Mouse (Mus musculus) cerebellum, adult 9-11 months (tissue): ENCODE results near the gene Znrf3.
A peak's percentile ranks its signal among the peaks of the same experiment; 100 is the strongest.

ENCODE experiments used
- DNase-seq: peaks from one replicate; pipeline ENCODE4 v3.0.0; 2022

Gene Znrf3

DNA sequence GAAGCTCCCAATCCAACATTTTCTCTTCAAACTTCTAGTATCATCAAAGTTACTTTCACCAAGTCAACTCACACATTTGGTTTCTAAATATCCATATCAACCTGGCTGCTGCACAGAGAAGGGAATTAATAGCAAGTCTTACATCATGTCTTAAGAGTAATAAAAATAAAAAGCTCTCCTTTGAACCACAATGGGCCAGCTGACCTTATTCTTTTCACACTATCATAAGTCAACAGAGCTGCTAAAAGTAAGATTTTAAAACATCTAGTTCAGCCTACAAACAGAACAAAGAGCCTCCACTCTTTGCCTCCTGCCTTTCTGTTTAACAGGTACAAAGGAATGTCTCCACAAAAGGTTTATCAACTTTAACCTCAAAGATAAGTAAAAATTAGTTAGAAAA, 7.7 kb downstream of the Znrf3 start:
- DNase-seq = no peak

DNA sequence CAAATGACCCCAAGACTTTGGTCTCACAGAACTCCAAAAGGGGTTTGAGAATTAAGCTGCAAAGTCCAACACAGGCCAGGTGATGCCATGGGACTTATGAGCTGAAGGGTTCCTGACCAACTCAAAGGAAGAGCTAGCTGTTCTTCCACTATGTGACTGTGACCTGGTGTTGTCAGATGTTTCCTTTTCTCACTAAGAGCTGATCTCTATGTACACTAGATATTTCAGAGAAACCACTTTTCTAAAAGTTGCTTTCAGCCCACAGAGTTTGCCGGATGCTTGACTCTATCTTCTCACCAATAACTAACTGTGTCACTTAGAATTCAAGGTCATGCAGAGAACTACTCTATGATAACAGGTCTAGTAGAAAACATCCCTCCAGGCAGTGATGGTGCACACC, 9.2 kb downstream of the Znrf3 start:
- peak; percentile 1 for DNase-seq

DNA sequence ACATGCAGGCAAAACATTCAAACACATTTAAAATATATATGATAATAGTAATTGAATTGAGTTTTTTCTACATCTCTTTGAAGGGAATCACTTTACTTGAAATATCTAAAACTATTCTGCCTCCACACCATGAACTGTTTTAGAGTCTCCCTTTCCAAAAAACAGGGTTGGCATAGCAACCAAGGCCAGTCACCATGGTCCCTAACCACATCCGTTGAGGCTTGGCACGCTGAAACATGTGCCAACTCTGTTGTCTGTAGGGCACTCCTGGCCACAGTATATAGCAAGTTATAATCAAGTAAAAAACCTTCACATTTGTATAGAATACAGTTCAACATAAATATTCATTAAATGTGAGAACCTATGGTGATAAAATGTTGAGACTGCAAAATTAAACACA, 12.3 kb downstream of the Znrf3 start:
- DNase-seq = no peak

DNA sequence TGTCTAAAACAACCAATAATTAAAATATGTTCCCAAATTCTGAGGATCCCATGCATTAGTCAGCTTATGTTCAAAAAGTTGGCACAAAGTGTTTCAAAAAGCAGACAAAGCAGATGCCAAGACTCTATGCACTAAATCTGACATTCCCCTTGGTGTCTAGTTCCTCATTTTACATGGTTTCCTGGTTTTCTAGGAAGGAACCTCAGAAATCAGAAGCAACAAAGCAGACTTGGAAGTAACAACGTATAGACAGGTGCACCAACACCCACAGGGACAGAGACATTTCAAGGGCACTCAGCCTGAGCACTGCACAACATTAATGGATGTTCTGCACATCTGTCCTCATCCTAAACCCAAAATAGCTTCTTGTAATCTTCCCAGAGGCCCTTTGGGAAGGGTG, 13.8 kb downstream of the Znrf3 start:
- no peak for DNase-seq

DNA sequence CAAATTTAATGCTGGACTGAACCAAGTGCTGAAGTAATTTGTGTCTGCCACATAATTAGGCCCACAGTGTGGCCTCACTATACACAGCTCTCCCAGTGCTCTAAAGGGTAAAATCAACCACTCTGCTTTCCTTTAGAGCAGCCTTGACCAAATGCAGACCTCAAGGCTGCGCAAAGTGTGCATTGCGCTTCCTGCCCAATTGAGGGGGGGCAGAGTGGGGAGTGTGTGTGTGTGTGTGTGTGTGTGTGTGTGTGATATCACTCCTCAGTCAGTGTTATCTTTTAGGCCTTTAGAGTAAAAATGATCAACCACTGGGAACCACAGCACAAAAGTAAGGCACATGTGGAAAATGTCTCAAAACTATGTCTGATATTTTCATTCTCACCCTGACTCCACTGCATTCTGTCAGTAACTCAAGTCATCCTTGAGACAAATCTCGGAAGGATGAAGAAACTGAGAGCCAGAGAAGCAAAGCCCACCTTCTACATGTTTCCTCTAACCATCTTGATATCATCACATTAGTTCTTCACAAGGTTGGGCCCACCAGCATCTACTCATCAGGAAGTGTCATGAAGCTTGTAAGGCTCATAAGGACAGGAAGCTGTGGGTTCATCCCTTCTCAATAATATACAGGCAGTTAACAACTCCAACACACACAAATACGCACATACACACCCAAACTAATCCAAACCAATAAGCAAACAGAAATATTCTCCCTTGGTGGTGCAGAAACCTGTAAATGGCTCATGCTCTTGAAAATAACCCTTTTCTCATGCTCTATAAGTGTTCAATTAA, 15.1 kb downstream of the Znrf3 start:
- no peak for DNase-seq

DNA sequence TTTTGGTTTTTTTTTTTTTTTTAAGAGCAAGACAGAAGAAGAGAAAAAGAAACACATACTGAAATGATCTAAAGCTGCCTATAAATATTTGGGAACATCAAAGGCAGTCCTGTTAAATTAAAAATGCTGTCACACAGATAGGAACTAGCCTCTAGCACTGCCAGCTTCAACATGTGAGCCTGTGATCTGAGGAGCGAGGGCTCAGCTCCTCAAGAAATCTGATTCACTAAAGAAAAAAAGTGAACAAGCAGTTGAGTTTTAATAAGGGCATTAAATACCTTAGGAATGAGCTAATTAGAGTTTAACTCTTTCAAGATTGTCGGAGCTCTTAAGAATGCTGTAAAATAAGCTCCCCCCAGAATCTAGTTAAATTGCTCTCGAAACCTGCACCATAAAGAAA, 17.4 kb downstream of the Znrf3 start:
- no peak for DNase-seq

DNA sequence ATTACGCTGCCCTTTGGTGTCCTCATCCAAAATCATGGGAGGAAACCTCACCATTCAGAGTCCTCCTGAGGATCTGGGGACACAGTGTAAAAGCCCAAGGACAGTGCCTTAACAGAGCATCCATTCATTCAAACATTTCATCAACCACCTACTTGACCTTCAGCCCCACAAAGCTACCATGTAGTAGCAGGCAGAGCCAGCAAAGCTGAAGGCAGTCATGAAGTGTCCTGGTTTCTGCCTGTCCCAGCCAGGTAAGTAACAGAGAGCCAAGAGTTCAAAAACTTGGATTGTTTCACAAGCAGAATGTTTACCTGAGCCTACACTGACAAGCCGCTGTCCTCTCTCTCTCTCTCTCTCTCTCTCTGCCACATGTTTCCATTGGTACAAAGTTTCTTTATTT, 18.3 kb downstream of the Znrf3 start:
- no peak for DNase-seq

DNA sequence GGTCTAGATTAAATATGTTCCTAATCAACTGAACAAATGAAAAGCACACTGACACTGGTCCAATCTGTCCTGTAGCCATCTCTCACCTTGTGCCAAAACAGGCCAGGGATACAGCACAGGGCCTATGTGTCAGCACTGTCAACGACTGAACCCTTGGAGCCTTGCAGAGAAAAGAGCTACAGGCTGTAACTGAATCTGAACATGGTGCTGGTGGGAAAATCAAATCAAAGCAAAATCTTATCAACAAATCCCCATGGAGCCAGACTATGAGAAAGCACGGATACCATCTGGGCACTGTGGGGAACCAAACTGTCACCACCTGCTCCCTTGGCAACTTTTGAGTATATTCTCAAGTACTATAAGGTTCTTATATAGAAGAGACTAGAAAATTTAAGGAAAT, 19.5 kb downstream of the Znrf3 start:
- peak; percentile 88 for DNase-seq

DNA sequence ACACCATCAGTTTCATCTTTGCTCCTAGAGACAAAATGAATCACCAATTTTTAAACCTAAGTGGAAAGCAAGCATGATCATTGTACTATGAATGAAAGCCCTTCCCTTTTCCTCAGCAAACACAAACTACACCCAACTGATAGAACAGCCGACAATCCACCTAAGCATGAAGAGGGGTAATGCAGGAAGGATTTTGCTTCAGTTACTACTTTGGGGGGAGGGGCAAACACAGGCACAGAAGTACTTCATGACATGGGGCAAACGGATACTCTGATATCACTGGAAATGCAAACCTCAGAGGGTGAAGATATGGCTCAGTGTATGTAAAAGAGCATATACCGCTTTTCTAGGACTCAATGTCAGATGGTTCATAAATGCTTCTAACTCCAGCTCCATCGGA, 20.5 kb downstream of the Znrf3 start:
- DNase-seq = no peak

DNA sequence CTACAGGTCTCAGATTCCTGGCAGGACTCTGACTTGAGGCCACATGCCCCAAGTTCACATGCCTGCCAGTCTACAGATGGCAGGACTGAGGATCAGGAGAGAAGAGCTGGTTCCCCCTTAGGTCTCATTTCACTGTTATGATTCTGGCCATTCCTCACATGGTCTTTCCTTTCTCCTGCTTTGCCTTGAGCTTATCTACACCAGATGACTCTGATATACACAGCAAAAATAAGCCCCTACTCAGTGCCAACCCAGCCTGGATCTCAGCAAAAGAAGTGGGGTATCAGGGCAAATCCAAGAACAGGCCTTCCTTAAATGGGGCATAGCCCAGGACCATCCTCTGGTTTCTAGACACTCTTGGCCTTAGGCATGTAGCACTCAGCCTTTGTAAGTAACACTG, 21.6 kb downstream of the Znrf3 start:
- peak; percentile 27 for DNase-seq

DNA sequence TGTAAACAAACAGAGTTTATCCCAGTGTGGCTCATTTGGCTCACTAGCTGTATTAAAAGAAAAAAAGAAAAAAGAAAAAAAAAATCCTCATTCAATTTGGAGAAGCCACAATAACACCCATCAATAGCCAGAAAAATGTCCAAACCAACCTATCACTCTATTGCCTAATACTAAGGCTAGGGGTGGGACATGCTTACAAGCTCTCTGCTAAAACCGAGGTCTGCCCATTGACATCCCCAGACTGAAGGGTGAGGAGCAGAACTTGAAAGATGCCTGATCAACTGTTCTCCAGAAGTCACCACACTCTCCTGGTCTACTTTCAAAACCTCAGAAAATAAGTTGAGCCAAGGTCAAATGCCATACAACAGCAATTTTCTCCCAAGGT, 22.4 kb downstream of the Znrf3 start:
- no peak for DNase-seq

DNA sequence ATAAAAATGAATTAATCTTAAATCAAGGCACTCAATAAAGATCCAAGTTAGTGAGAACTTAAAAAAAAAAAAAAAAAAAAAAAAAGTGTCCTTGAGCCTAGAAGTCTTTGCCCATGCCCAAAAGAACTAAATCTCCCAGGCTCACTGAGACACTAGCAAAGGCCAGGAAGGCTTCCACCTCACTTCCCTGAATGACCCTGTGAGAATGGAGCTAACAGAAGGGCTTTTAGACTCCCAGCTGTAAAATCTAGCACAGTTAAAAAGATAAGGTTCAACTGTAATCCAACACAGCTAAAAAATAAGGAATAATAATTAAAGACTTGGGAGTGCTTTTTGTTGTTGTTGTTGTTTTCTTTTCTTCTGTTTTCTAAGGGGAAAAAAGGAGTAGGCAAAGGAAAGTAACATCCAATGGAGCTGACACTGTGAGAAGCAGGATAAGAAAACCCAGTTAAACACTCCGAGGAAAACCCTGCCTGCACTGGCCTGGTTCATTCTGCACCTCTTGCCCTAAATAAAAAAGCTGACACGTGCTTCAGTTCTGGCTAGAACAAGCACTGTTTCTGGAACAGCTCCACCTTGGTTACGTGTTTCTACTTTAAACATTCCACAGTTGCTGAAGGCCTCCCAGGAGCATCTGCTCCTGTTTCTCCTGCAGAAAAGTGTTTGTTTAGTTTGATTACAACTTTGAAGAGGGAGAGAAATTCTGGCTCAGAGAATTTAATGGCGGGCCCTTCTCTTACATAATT, 23.0 kb downstream of the Znrf3 start:
- DNase-seq = peak; percentile 76

DNA sequence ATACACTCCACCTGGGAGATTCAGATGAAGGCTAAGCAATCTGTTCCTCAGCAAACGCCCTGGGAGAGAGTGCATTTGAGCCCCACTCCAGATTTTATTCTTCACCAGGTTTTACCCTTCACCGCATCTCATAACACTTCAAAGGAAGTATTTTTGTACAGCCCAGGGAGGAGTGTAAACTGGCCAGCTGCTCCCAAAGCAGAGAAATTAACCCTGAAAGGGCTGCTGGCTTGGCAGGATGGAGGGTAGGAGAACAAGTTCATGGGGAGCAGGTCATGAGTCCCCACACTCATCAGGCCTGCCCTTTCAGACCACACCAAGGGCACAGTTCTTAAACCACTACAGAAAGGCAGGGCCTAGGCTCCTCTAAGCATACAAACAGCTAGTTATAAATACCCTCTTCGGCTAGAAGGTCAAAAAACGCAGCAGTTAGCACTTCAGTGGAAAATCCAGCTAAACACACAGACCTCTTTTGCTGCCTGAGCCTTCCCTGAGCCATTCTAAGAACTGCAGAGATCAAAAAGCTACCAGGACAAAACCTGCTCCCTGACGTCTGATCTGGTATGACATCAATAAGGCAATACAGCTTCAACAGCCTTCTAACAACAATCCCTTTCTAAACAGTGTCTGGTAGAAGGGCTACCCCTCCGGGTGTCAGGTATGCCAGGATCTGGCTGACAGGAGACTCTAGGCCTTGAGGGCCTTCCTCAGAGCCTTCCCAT, 28.9 kb downstream of the Znrf3 start:
- DNase-seq = no peak

DNA sequence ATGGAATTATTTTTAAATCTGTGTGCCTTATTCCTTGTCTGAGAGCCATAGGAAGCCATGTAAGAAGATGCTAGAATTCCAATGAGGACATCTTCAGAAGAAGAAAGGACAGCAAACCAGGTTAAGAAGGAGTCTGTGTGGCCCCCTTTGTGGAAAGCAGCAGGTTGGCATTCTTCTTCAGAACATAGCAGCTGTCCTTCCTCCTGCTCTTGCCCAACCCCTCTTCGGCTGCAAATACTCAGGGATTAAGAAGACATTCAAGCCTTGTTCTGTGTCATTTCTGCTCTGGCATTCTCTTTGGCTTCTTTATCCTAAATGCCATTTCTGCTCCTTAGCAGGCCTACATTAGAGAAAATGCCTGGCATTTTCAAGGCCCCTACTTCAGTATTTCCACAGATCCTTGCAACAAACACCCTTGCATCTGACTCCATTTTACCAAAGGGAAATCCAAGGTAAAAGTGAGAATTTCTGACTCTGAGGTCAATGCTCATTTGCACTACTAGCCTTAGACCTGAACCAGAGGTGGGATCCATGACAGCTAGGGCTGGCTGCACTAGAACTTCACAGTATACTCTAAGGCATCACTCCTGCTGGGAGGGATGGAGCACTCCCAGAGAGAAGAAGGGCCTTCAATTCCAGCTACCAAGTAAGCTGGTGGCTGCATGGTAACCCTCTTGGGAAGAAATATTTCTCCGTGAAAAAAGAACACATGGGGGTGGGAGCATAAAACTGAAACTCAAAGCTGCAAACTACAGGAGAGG, 29.6 kb downstream of the Znrf3 start:
- DNase-seq = no peak

DNA sequence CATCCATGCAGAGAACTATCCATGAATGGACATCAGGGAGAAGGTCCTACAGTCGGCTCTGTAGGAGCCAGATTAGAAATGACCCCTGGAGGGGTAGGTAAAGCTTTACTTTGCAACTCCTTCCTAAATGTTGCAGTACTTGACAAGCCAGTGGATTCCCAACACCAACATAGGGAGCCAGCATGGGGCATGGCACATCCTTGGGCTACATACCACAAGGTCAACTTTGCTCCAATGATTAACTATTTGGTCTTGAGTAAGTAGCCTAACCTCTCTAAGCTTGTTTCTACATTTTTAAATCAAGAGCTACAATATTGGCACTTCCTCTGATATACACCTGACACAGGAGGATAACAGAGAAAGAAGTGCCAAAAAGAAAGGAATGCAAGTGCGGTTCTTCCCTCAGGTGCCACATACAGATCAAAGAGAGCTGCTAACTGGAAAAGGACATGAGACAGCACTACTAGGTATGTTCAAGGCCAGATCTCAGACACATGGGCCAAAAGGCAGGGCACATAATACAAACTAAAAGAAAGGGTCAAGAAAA, 31.9 kb downstream of the Znrf3 start:
- DNase-seq = no peak

DNA sequence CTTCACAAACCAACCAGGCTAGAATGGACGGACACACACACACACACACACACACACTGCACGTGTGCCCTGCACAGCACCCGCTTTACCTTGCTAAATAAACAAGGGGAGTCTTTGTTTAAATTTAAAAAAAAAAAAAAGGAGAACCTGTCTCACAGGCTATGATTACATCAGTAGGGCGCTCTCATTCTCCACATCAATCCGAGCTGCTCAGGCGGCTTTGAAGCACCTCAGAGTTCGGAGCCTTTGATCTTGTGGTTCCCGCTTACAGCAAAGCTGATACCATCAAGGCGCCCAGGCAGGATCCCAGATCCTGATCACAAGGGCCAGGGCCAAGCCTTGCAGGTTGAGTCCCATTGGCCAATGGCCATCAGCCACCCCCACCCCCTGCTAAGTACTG, 33.1 kb downstream of the Znrf3 start:
- no peak for DNase-seq

DNA sequence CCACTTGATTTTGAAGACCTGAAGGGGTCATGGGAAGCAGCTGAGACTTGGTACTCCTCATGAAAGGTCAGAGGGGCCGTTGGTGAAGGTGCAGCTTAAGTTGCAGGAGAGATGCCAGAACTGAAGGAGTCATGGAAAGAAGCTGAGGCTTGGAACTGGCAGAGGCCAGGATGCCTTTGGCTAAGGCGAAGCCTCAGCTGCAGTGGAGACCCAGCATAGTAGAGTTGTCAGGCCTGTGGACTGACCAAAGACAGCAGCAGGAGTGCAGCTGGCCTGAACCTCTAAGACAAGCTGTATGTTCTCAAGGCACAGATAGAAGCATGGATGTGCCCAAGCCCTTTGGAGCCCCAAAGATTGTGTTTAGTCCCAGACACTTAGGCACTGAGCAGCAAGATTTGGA, 40.5 kb downstream of the Znrf3 start:
- no peak for DNase-seq

DNA sequence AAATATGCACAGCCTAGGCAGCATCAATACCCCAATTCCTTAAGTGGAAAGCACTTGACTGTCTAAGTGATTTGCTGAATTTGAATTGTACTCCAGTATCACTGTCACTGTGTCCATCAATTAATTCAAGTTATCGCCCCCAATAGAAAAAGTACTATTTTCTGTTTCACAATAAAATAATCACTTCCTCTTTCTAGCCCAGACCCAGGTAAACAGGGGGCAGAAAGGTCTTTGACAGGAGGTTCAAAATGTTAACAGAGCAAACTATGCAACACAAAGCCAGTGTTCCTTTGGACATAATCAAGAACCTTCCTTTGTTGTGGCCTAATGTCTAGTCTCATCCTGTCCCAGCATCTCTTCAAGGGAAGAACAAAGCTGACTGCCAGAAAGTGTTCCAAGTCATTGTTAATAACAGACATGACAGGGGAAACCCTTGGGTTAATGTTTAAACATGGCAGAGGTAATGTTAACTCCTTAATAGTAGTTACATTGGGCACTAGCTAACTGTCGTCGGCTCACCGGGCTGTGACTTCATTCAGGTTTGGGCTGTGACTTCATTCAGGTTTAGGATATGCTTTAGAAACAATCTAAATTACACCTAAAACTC, 42.4 kb downstream of the Znrf3 start:
- no peak for DNase-seq

DNA sequence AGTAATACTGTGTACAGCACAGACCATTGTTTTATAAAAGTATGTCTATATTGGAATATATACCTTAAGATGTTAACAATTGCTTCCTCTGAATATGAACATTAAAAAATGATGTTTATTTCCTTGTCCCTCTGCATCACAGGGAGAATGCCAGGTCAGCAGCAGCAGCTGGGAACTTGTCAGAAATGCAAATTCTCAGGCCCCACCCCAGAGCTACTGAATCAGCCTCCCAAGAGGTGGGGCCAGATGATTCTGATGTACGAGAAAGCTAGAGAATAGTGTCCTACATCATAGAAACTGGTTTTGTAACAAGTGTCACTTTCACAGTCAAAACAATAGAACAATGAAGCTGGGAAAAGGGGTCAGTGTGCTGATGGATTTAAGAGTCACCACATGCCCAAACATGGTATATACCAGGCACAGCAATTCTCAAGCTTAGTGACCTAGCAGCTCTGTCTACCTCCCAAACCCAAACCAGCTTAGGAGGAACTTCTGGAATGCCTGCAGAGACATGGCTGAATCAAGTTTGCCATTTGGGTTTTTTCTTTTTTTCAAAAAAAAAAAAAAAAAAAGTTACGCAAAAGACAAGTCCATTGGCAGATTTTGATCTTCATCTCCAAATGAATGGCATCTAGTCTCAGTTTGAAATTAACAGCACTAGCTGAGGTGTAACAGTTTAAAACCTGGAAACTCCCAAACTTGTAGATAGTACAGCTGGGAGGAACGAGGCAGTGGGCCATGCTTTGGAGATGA, 46.2 kb downstream of the Znrf3 start:
- DNase-seq = no peak

DNA sequence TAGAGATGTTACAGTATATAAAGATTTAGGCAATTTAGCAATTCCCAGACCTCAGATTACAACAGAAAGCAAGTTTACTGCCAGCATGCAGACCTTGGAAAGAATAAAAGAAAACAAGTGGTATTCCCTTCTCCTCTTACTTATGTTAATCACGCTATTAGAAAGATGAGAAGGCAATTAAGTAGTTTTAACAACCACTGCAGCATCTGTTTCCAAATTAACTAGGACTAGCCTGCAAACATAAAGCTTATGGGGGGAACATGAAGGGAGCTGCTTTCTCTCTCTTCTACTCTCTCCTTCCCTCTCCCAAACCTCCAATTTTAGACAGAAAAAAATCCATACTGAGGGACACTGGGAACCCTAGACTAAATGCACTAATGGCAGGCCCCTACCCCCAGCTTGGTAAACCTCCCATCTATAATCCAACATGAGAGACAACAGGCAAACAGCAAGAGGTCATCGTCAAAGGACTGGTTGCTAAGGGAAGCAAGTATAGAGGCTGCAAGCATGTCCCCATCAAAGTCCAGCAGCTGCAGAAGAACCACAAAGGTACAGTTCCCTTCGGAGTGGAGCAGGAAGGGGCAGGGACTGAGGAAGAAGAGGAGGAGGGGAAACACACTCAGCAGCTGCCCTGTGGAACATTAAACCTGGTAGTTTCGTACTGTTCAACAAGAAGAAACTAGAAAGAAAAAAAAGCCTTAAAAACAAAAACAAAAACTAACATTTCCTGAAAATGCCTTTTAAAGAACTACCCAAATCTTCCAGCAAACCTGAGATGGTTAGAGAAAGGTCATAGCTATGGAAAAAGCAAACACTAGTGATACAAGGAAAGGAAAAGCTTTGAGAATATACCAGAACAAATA, 53.4 kb downstream of the Znrf3 start:
- DNase-seq = no peak

DNA sequence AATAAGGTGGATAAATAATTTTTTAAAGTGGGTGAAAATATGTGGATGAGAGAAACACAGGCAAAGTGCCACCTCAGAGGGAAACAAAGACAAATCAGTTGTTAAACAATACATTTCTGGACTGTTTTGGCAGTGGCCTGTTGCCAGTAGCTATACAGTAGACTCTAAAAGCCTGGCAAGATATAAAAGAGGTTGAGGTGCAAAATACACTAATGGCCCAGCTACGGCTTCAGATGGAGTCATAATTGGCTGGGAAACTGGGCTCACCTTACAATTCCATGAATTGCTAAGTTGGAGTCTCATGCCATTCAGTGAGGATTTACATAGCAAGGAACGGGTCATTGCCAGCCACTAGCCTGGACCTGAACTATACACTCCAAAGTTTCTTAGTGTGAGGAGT, 62.0 kb downstream of the Znrf3 start:
- no peak for DNase-seq
